ENCODE assay signal across 8 mouse cellular contexts in the genomic region with DNA sequence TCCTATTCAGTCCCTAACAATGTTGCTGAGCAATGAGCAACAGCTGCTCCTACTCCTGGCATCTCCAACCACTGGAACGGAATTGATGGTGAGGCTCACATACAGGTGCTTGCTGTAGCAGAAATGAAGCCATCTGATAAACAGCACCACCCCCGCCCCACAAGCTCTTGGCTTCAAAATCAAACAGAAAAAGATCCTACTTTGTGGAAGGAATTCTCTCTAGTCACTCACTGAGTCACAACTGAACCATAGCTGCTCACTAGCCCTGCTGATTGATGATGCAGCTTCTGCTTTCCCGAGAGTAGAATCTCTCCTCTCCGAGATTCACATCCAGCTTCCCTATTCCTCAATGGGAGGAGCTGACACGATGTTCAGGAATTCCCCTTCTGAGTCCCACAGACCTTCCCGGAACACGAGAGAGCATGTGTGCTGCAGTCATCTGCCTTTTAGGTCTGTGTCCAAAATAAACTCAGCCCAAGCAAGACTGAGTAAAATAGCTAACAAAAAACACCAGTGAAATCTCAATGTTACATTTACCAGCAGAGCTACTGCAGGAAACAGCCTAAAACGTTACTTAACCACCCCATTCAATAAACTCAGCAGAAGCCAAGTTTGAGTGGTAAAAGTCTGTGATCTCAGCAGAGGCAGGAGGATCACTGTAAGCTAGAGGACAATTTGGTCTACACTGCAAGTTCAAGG. TPM values are rescaled to one million over a fixed set of nuclear protein-coding genes. Genes with fewer than 3 reads are reported as not detected.
A peak's percentile ranks its signal among the peaks of the same experiment; 100 is the strongest.
DNase-seq lines count a peak whose midpoint lies in the region; ATAC-seq lines count a peak whose summit lies in the region.

No protein-coding gene starts in this region.

- H3K9ac ChIP-seq in forebrain, embryonic 14.5 days (ENCODE audit: low read length) = peak overlapping the region; percentile 17; the same call in 1 of the 2 replicates
- peak overlapping the region; percentile 97 for H3K9ac ChIP-seq in neural tube, embryonic 13.5 days

- peaks cover 23% of the 10 kb centered on the region for H3K27me3 ChIP-seq in forebrain, embryonic 14.5 days (replicated peaks; ENCODE audit: control insufficient read depth, insufficient read depth, low read length)
- H3K27me3 ChIP-seq in limb, embryonic 10.5 days (ENCODE audit: low read depth, poor library complexity, severe bottlenecking) = peaks cover 9% of the 10 kb centered on the region; the same call in 1 of the 2 replicates
- peaks cover 28% of the 10 kb centered on the region for H3K27me3 ChIP-seq in neural tube, embryonic 13.5 days

- no peaks in the 10 kb centered on the region for H3K36me3 ChIP-seq in forebrain, embryonic 14.5 days (ENCODE audit: control insufficient read depth, insufficient read depth, low read length)
- H3K36me3 ChIP-seq in limb, embryonic 10.5 days = 0 out of 2 replicates have a peak, but pooled peaks cover 3% of the 10 kb centered on the region
- no peaks in the 10 kb centered on the region for H3K36me3 ChIP-seq in neural tube, embryonic 13.5 days

- ATAC-seq in forebrain, embryonic 14.5 days = no peak
- no peak for ATAC-seq in neural tube, embryonic 13.5 days (ENCODE audit: low read depth)

- H3K9me3 ChIP-seq in forebrain, embryonic 14.5 days (replicated peaks; ENCODE audit: control insufficient read depth, low read length) = no peaks in the 10 kb centered on the region
- no peaks in the 10 kb centered on the region for H3K9me3 ChIP-seq in limb, embryonic 10.5 days (replicated peaks)
- no peaks in the 10 kb centered on the region for H3K9me3 ChIP-seq in neural tube, embryonic 13.5 days

- WGBS in forebrain, embryonic 14.5 days = 48% methylated on average over 8 of the region's 8 CpGs
- 42% methylated on average over 8 of the region's 8 CpGs for WGBS in limb, embryonic 10.5 days
- 50% methylated on average over 8 of the region's 8 CpGs for WGBS in neural tube, embryonic 13.5 days

- peak overlapping the region; percentile 69 for H3K4me2 ChIP-seq in forebrain, embryonic 14.5 days (ENCODE audit: low read length)
- H3K4me2 ChIP-seq in neural tube, embryonic 13.5 days = peak overlapping the region; percentile 80

- peaks cover 12% of the 10 kb centered on the region for H3K4me1 ChIP-seq in forebrain, embryonic 14.5 days (ENCODE audit: control insufficient read depth, insufficient read depth, low read length)
- H3K4me1 ChIP-seq in limb, embryonic 10.5 days = peaks cover 56% of the 10 kb centered on the region
- H3K4me1 ChIP-seq in neural tube, embryonic 13.5 days (replicated peaks) = peaks cover 58% of the 10 kb centered on the region

- DNase-seq in 3134 (ENCODE audit: extremely low read depth, insufficient read length, low spot score) = peak; percentile 63
- peak; percentile 27 for DNase-seq in CD4-positive helper T cell, adult 2 months (ENCODE audit: low read depth, low spot score)
- no peak for DNase-seq in forebrain, embryonic 14.5 days (ENCODE audit: low spot score)
- no peak for DNase-seq in limb, embryonic 10.5 days (ENCODE audit: low spot score)
- no peak for DNase-seq in urinary bladder, postnatal 14 days (ENCODE audit: low spot score)
- no peak for DNase-seq in urinary bladder, postnatal 4 days (ENCODE audit: low spot score in 2 of 2)
- DNase-seq in embryo, embryonic 10 days (ENCODE audit: low spot score) = no peak

- H3K4me3 ChIP-seq in forebrain, embryonic 14.5 days (ENCODE audit: low read depth, low read length) = peak overlapping the region; percentile 93; the same call in 1 of the 2 replicates
- H3K4me3 ChIP-seq in limb, embryonic 10.5 days = peak overlapping the region; percentile 99
- H3K4me3 ChIP-seq in neural tube, embryonic 13.5 days = peak overlapping the region; percentile 91

- no peak overlapping the region for H3K27ac ChIP-seq in forebrain, embryonic 14.5 days (ENCODE audit: low read depth, low read length)
- H3K27ac ChIP-seq in limb, embryonic 10.5 days = peak overlapping the region; percentile 5; the same call in 1 of the 2 replicates
- H3K27ac ChIP-seq in neural tube, embryonic 13.5 days (replicated peaks) = no peak overlapping the region

RNA-seq across cellular contexts. Expression of a gene that starts 0.7 kb away (rescaled TPM):
- polyA plus RNA-seq in forebrain, embryonic 14.5 days (2014; fragmentation: Nextera tagmentation; extraction: Ambion mirVana) = 0.07 TPM in 1 of 2 replicates, not detected in the other
- polyA plus RNA-seq in limb, embryonic 10.5 days (2016; fragmentation: Nextera tagmentation; extraction: Ambion mirVana) = 0.08 and 0.11 TPM in 2 replicates
- 0.10 TPM in 1 of 2 replicates, not detected in the other for polyA plus RNA-seq in neural tube, embryonic 13.5 days (2015; fragmentation: Nextera tagmentation; extraction: Ambion mirVana)

RNA-seq across cellular contexts. Expression of a gene that starts 3.7 kb away (rescaled TPM):
- polyA plus RNA-seq in forebrain, embryonic 14.5 days (2014; fragmentation: Nextera tagmentation; extraction: Ambion mirVana) = 15.2 and 17.4 TPM in 2 replicates
- polyA plus RNA-seq in limb, embryonic 10.5 days (2016; fragmentation: Nextera tagmentation; extraction: Ambion mirVana) = 30.4 and 31.0 TPM in 2 replicates
- 22.3 and 23.4 TPM in 2 replicates for polyA plus RNA-seq in neural tube, embryonic 13.5 days (2015; fragmentation: Nextera tagmentation; extraction: Ambion mirVana)

RNA-seq across cellular contexts. Expression of a gene that starts 47.6 kb away (rescaled TPM):
- polyA plus RNA-seq in forebrain, embryonic 14.5 days (2014; fragmentation: Nextera tagmentation; extraction: Ambion mirVana) = 40.5 and 43.1 TPM in 2 replicates
- polyA plus RNA-seq in limb, embryonic 10.5 days (2016; fragmentation: Nextera tagmentation; extraction: Ambion mirVana) = 29.7 and 31.4 TPM in 2 replicates
- polyA plus RNA-seq in neural tube, embryonic 13.5 days (2015; fragmentation: Nextera tagmentation; extraction: Ambion mirVana) = 54.0 and 57.9 TPM in 2 replicates

RNA-seq across cellular contexts. Expression of a gene that starts 56.9 kb away (rescaled TPM):
- polyA plus RNA-seq in forebrain, embryonic 14.5 days (2014; fragmentation: Nextera tagmentation; extraction: Ambion mirVana) = not detected in 2 replicates
- polyA plus RNA-seq in limb, embryonic 10.5 days (2016; fragmentation: Nextera tagmentation; extraction: Ambion mirVana) = 0.65 TPM in 1 of 2 replicates, not detected in the other
- 3.1 and 3.2 TPM in 2 replicates for polyA plus RNA-seq in neural tube, embryonic 13.5 days (2015; fragmentation: Nextera tagmentation; extraction: Ambion mirVana)

Comparison
In these comparisons a context has a peak if more than half of its experiments do, and no peak if none do; other contexts are left out.
1. DNase-seq: peak in 3134 (single experiment) and CD4-positive helper T cell, adult 2 months (single experiment); none in forebrain, embryonic 14.5 days (single experiment), limb, embryonic 10.5 days (single experiment), urinary bladder, postnatal 14 days (single experiment), urinary bladder, postnatal 4 days (0 of 2) and embryo, embryonic 10 days (single experiment).
2. Peak in every context shown above with its lines, with median percentiles within 50 percentile points of each other: H3K4me3 ChIP-seq.